Mouse (Mus musculus) spleen, postnatal 0 days (tissue): ENCODE measurements around the gene Olfr1079. TPM values are rescaled to one million over a fixed set of nuclear protein-coding genes. Genes with fewer than 3 reads are reported as not detected.

Source experiments
- polyA plus RNA-seq: library from polyadenylated mRNA; unstranded; fragments of >200 nt; fragmentation: Nextera tagmentation; extraction: Ambion mirVana; gene quantifications from 2 replicates; pipeline ENCODE4 v1.2.1, GENCODE M21; 2015

Olfr1079 gene
- not detected in 2 replicates for polyA plus RNA-seq

GRCm38 (mm10) chr2:86542380-86542779 is at the start of gene Olfr1079:
Gene Olfr1079 (minus strand): TSS chr2:86542480.

GRCm38 (mm10) chr2:86558135-86558534 is 15.9 kb upstream of the Olfr1079 start, which contains the start of gene Olfr1080:
Gene Olfr1080 (minus strand): TSS chr2:86558235.

GRCm38 (mm10) chr2:86508161-86508560 is 34.1 kb downstream of the Olfr1079 start, which contains the start of gene Olfr1076:
Gene Olfr1076 (plus strand): TSS chr2:86508461.

GRCm38 (mm10) chr2:86487286-86487685 is 55.0 kb downstream of the Olfr1079 start, which contains the start of gene Olfr228:
Gene Olfr228 (minus strand): TSS chr2:86487386.

Other genes with a start within 250 kb of the Olfr1079 start
- not detected in 2 replicates for gene Olfr1053, start 227.2 kb downstream of the Olfr1079 start, polyA plus RNA-seq
- gene Olfr1054, start 207.0 kb downstream of the Olfr1079 start, polyA plus RNA-seq: not detected in 2 replicates
- not detected in 2 replicates for gene Olfr1055, start 192.2 kb downstream of the Olfr1079 start, polyA plus RNA-seq
- gene Olfr1056, start 180.0 kb downstream of the Olfr1079 start, polyA plus RNA-seq: not detected in 2 replicates
- gene Olfr1057, start 164.1 kb downstream of the Olfr1079 start, polyA plus RNA-seq: not detected in 2 replicates
- gene Olfr1058, start 153.9 kb downstream of the Olfr1079 start, polyA plus RNA-seq: not detected in 2 replicates
- gene Olfr1061, start 128.4 kb downstream of the Olfr1079 start, polyA plus RNA-seq: not detected in 2 replicates
- gene Olfr1062, start 115.7 kb downstream of the Olfr1079 start, polyA plus RNA-seq: not detected in 2 replicates
- gene Olfr1065, start 91.9 kb downstream of the Olfr1079 start, polyA plus RNA-seq: not detected in 2 replicates
- gene Olfr1066, start 86.2 kb downstream of the Olfr1079 start, polyA plus RNA-seq: not detected in 2 replicates
- not detected in 2 replicates for gene Olfr228, start 55.1 kb downstream of the Olfr1079 start, polyA plus RNA-seq
- gene Olfr1076, start 34.0 kb downstream of the Olfr1079 start, polyA plus RNA-seq: not detected in 2 replicates
- gene Olfr1080, start 15.8 kb upstream of the Olfr1079 start, polyA plus RNA-seq: not detected in 2 replicates
- not detected in 2 replicates for gene Olfr1082, start 56.5 kb upstream of the Olfr1079 start, polyA plus RNA-seq
- not detected in 2 replicates for gene Olfr1084, start 97.2 kb upstream of the Olfr1079 start, polyA plus RNA-seq
- gene Olfr1085, start 119.5 kb upstream of the Olfr1079 start, polyA plus RNA-seq: not detected in 2 replicates
- gene Olfr1086, start 137.6 kb upstream of the Olfr1079 start, polyA plus RNA-seq: not detected in 2 replicates
- gene Olfr1087, start 155.9 kb upstream of the Olfr1079 start, polyA plus RNA-seq: not detected in 2 replicates
- not detected in 2 replicates for gene Olfr1089, start 191.2 kb upstream of the Olfr1079 start, polyA plus RNA-seq
- not detected in 2 replicates for gene Olfr1090, start 216.5 kb upstream of the Olfr1079 start, polyA plus RNA-seq
- not detected in 2 replicates for gene Olfr1093, start 240.0 kb upstream of the Olfr1079 start, polyA plus RNA-seq